Mouse (Mus musculus): Measurements from ENCODE around the gene Pwwp2b. TPM values are rescaled to one million over a fixed set of nuclear protein-coding genes. Genes with fewer than 3 reads are reported as not detected.

Pwwp2b gene
- polyA plus RNA-seq (2012; rRNA removed; ENCODE audit: low replicate concordance) = 8.2 and 13.7 TPM in 2 replicates

DNA sequence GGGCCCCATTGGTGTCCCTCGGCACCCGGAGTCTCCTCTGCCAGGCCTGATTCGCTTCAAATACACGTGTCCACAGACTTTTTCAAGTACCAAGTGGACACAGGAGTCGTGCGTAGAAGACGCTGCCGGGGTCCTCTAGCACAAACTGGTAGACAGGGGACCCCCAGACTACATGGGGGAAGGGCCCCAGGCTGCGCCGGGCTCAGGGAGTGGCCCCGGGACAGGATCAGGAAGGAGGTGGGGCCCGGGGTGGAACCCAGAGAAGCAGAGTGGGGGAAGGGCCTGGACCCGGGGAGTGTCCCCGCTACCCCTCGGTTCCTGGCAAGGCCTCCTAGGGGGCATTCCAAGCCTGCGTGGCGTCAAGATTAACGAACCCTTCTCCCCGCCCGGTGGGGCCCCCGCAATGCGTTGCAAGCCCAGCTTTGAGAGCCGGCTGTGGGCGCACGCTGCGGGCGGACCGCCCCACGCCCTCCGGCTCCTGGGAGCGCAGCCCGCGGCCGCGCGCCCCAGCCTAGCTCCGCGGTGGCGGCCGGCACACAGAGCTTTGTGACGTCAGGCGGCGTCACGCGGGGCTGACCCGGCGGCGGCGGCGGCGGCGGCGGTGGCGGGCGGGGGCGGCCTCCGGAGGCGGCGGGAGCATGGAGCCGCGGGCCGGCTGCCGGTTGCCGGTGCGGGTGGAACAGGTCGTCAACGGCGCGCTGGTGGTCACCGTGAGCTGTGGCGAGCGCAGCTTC is at the start of gene Pwwp2b:
Pwwp2b (plus strand) TSS at position 602 of the 734 bp plus-strand sequence.

DNA sequence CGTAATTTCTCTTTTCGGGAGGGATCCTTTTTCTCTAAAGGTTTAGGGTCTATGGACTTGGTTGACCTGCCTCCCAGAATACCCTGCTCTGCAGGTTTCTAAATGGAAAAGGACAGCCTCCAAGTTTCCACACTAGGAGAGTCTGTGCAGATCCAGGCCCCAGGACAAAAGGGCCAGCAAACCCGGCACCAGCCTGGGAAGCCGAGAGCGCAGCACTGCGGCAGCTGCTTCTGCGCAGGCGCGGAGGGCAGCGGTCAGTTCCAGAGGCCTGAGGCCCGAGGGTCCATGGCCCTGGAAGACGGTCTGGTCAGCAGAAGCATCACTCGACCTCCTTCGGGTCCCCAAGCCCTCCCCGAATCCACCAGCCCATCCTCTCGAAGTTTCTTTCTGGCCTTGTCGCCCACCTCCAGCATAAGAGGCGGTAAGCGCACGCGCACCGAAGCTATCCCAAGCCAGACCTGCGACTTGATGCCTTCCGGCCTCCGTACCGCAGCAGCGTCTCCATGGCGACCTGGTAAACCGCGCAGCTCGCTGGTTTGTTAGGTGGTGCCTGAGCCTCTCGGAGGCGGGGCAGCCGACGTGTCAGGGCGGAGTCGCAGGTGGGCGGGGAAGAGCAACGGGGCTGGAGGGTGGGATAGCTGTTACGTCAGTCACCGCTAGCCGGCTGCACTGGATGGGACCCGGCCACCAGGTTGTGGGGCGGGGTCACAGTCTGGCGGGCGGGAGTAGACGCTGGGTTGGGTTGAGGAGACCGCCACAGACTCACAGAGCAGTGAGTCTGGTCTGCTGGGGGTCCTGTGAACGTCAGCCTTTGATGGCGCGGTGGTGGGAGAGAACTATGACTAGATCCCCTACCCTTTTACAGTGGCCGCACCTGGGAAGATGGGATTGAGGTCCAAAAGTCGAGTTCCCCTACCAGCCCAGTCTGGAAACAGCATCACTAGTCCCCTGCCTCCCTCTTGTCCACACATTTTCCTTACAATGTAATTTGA is 35.2 kb upstream of the Pwwp2b start, which contains the start of the genes Lrrc27 and Stk32c:
Lrrc27 (plus strand) TSS at position 235 of the 992 bp plus-strand sequence.
Stk32c (minus strand) TSS at position 554 of the 992 bp plus-strand sequence.

Other genes with a start within 250 kb of the Pwwp2b start
- 0.25 and 0.74 TPM in 2 replicates for gene Dpysl4, start 162.5 kb upstream of the Pwwp2b start, polyA plus RNA-seq (2012; rRNA removed; ENCODE audit: low replicate concordance)
- 0.43 and 1.5 TPM in 2 replicates for gene Lrrc27, start 35.5 kb upstream of the Pwwp2b start, polyA plus RNA-seq (2012; rRNA removed; ENCODE audit: low replicate concordance)
- 2.0 and 5.1 TPM in 2 replicates for gene Stk32c, start 35.2 kb upstream of the Pwwp2b start, polyA plus RNA-seq (2012; rRNA removed; ENCODE audit: low replicate concordance)
- 25.4 and 42.1 TPM in 2 replicates for gene Inpp5a, start 140.6 kb downstream of the Pwwp2b start, polyA plus RNA-seq (2012; rRNA removed; ENCODE audit: low replicate concordance)